Mouse (Mus musculus) hindbrain, embryonic 11.5 days (tissue): Measurements from ENCODE around the gene Atp5b. TPM values are rescaled to one million over a fixed set of nuclear protein-coding genes. Genes with fewer than 3 reads are reported as not detected.
"Not testable (repeated sequence)": the region's sequence is repeated elsewhere in the genome, so short reads cannot be mapped to it uniquely, and the experiment has no call there.

ENCODE experiments used
- ATAC-seq: fragments of 200-750 bp; cut with Nextera tagmentation; 2 replicates; pipeline ENCODE4 v1.8.0; 2017; ENCODE audit warnings: mild to moderate bottlenecking, moderate TSS enrichment, moderate library complexity; ENCODE audit not compliant: low FRiP score
- DNase-seq: peaks from one replicate; pipeline ENCODE4 v3.0.0-alpha.2; 2015; ENCODE audit warnings: low spot score
- H3K27ac ChIP-seq: fragments of 300-500 bp; sonication (generic); 2 replicates; pipeline ENCODE4 v1.5.1; 2014; ENCODE audit warnings: mild to moderate bottlenecking, low read depth, low read length
- H3K27me3 ChIP-seq: fragments of 300-500 bp; sonication (generic); 2 replicates; pipeline ENCODE4 v1.6.1; 2014; ENCODE audit warnings: mild to moderate bottlenecking, low read length, moderate library complexity, mixed read lengths; ENCODE audit not compliant: control insufficient read depth, insufficient read depth
- H3K36me3 ChIP-seq: fragments of 300-500 bp; sonication (generic); 2 replicates; pipeline ENCODE4 v1.6.1; 2014; ENCODE audit warnings: mild to moderate bottlenecking, low read length, moderate library complexity, mixed read lengths; ENCODE audit not compliant: control insufficient read depth, insufficient read depth
- H3K4me1 ChIP-seq: fragments of 300-500 bp; sonication (generic); replicated peaks from 2 replicates; pipeline ENCODE4 v1.6.1; 2014; ENCODE audit warnings: low read length, mixed read lengths; ENCODE audit not compliant: control insufficient read depth, insufficient read depth
- H3K4me2 ChIP-seq: fragments of 300-500 bp; sonication (generic); replicated peaks from 2 replicates; pipeline ENCODE4 v1.6.1; 2014; ENCODE audit warnings: mild to moderate bottlenecking, low read depth, low read length
- H3K4me3 ChIP-seq: fragments of 300-500 bp; sonication (generic); 2 replicates; pipeline ENCODE4 v1.5.1; 2014; ENCODE audit warnings: low read depth, low read length
- H3K9ac ChIP-seq: fragments of 300-500 bp; sonication (generic); 2 replicates; pipeline ENCODE4 v1.6.1; 2014; ENCODE audit warnings: low read depth, low read length
- H3K9me3 ChIP-seq: fragments of 300-500 bp; sonication (generic); 2 replicates; pipeline ENCODE4 v1.6.1; 2016; ENCODE audit warnings: low read length; ENCODE audit not compliant: control insufficient read depth
- WGBS: fragments of 180-500 bp; shearing (Covaris S2); extraction: QIAGEN DNeasy Blood & Tissue Kit; methylation state at CpG from one replicate; pipeline ENCODE4 v1.1.7; 2014; 5-methylcytosine and 5-hydroxymethylcytosine counted together
- polyA plus RNA-seq: library from polyadenylated mRNA; unstranded; fragments of >200 nt; fragmentation: Nextera tagmentation; extraction: Ambion mirVana; gene quantifications from 2 replicates; pipeline ENCODE4 v1.2.1, GENCODE M21; 2014

Gene Atp5b
- polyA plus RNA-seq, 1 experiment from 2014 or later = 2,416 TPM

DNA sequence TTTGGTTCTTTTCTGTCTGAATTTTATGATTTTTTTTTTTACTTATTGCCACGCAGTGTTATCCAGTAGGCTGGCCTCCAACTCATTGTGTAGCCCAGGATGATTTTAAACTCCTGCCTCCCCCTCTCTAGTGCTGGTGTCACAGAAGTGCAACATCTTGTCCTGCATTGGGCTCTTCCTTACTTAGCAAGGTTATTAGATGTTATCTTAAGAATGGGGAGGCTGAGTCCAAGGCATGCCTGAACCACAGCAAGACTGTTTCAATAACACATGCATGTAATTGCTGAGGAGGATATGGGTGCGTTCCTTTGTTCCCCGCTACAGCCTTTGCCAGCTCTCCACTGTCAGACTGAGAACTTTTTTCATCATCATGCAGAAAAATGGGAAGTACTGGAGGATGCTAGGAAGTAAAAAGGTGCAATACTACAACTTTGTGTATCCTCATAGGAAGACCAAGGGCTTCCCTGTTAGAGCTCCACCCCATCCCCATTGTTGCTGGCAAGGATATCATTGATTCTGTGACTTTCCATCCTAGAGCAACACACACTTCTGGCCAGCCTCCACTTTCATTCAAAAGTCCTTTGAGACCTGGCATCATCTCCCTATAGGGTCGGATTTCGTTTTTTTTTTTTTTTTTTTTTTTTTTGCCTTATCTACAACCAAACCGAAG, 1.1 kb upstream of the Atp5b start:
- H3K9ac ChIP-seq = no peak overlapping the region; the same call in 1 of the 2 replicates

DNA sequence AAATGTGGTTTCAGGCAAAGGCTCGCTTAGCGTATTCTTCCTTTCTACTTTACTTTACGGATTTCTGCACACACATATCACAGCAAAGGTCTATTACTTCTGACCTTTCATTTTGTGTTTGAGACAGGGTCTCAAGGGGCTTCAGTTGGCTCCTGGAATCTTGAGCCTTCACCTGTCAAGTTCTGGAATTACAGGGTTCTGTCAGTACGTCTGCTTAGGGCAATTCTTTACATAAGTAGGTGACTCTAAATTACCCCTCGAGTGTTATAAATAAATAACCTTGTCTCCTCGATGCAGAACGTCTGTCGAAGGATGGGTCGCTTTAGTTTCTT, 630 bp upstream of the Atp5b start:
- 26% methylated on average over 9 of the region's 9 CpGs for WGBS
- Histone ChIP-seq H3K9ac (peak overlapping the region; percentile 70), H3K27me3 (no peaks in the 10 kb centered on the region), H3K27ac (peak overlapping the region; percentile 53; the same call in 1 of the 2 replicates), H3K9me3 (no peaks in the 10 kb centered on the region), H3K4me1 (0 out of 2 replicates have a peak, but pooled peaks cover 2% of the 10 kb centered on the region), H3K4me3 (peak overlapping the region; percentile 99), H3K4me2 (peak overlapping the region; percentile 58), H3K36me3 (peaks cover 15% of the 10 kb centered on the region)
- ATAC-seq (peak; percentile 3), DNase-seq (no peak)

More for the DNA sequence above, 1.1 kb upstream of the Atp5b start:
- H3K27ac ChIP-seq = no peak overlapping the region
- no peaks in the 10 kb centered on the region for H3K9me3 ChIP-seq
- H3K4me2 ChIP-seq = peak overlapping the region; percentile 58
- no peaks in the 10 kb centered on the region for H3K27me3 ChIP-seq
- WGBS = 73% methylated on average over 6 of the region's 6 CpGs
- peak overlapping the region; percentile 99 for H3K4me3 ChIP-seq
- peaks cover 15% of the 10 kb centered on the region for H3K36me3 ChIP-seq
- DNase-seq = no peak
- 0 out of 2 replicates have a peak, but pooled peaks cover 2% of the 10 kb centered on the region for H3K4me1 ChIP-seq
- no peak for ATAC-seq

DNA sequence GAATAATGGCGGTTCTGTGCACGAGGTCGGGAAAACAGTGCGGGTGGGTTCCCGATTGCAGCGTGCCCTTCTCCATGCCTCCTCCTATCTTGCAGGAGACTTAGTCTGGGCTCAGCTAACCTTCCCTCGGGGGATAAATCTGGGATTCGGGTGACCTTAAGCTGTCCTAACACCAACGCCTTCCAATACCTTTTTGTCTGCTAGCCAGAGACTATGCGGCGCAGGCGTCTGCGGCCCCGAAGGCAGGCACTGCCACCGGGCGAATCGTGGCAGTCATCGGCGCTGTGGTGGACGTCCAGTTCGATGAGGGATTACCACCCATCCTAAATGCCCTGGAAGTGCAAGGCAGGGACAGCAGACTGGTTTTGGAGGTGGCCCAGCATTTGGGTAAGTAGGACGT, 615 bp downstream of the Atp5b start:
- Histone ChIP-seq H3K4me2 (peak overlapping the region; percentile 92), H3K4me3 (peak overlapping the region; percentile 99), H3K4me1 (0 out of 2 replicates have a peak, but pooled peaks cover 2% of the 10 kb centered on the region), H3K36me3 (peaks cover 23% of the 10 kb centered on the region), H3K27me3 (no peaks in the 10 kb centered on the region), H3K27ac (peak overlapping the region; percentile 56), H3K9ac (peak overlapping the region; percentile 90), H3K9me3 (no peaks in the 10 kb centered on the region)
- no peak for DNase-seq
- under 1% methylated on average over 22 of the region's 22 CpGs for WGBS
- peak; percentile 3; the same call in 1 of the 2 replicates for ATAC-seq

DNA sequence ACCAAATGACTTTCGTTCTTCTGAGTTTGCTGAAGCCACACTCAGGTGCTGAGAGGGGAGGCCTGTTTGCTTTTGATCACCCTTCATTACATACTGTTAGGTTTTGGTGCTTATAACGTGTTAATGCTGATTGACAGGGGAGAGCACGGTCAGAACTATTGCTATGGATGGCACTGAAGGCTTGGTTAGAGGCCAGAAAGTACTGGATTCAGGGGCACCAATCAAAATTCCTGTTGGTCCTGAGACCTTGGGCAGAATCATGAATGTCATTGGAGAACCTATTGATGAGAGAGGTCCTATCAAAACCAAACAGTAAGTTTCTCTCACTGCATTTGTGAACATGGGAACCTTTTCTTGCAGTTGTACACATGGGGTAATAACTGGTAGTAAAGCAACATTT, 1.1 kb downstream of the Atp5b start:
- WGBS = 8% methylated on average over 3 of the region's 3 CpGs
- H3K27me3 ChIP-seq = no peaks in the 10 kb centered on the region
- peak overlapping the region; percentile 92 for H3K4me2 ChIP-seq
- H3K4me3 ChIP-seq = peak overlapping the region; percentile 99
- DNase-seq (no peak), ATAC-seq (no peak)
- peak overlapping the region; percentile 90 for H3K9ac ChIP-seq
- H3K27ac ChIP-seq = no peak overlapping the region
- no peaks in the 10 kb centered on the region for H3K9me3 ChIP-seq
- 0 out of 2 replicates have a peak, but pooled peaks cover 2% of the 10 kb centered on the region for H3K4me1 ChIP-seq
- H3K36me3 ChIP-seq = peaks cover 24% of the 10 kb centered on the region

DNA sequence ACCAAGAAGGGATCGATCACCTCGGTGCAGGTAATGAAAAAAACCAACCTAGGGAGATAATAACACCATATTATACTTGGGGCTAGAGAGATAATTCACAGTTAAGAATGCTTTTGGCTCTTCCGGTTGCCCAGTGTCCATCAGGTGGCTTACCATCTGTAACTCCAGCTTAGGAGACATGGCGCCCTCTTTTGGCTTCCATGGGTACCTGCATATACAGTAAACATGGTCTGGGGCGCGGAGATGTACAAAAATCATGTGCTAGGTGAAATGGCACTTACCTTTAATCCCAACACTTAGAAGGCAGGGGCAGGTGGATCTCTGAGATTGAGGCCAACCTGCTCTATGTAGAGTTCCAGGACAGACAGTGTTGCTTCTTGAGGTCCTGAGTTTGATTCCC, 3.3 kb downstream of the Atp5b start:
- Histone ChIP-seq H3K9me3 (no peaks in the 10 kb centered on the region), H3K27me3 (no peaks in the 10 kb centered on the region), H3K27ac (no peak overlapping the region), H3K36me3 (peaks cover 24% of the 10 kb centered on the region), H3K4me1 (peaks cover 3% of the 10 kb centered on the region), H3K4me3 (no peak overlapping the region), H3K4me2 (no peak overlapping the region), H3K9ac (no peak overlapping the region)
- DNase-seq = peak; percentile 54
- ATAC-seq = no peak
- WGBS = 78% methylated on average over 6 of the region's 6 CpGs

DNA sequence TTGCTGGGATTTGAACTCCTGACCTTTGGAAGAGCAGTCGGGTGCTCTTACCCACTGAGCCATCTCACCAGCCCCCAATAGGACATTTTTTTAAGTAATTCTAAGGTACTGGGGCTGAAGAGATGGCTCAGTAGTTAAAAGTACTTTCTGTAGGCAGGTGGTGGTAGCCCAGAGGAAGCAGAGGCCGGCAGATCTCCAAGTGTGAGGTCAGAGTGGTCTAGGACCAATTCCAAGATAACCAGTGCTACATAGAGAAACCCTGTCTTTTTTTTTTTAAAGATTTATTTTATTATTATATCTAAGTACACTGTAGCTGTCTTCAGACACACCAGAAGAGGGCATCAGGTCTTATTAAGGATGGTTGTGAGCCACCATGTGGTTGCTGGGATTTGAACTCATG, 4.1 kb downstream of the Atp5b start:
- not testable (repeated sequence) for H3K9me3 ChIP-seq, H3K4me2 ChIP-seq, ATAC-seq, H3K27me3 ChIP-seq, H3K27ac ChIP-seq, H3K9ac ChIP-seq, H3K4me3 ChIP-seq, DNase-seq
- Histone ChIP-seq H3K4me1 (peaks cover 11% of the 10 kb centered on the region), H3K36me3 (peaks cover 24% of the 10 kb centered on the region)
- WGBS = 77% methylated on average over 2 of the region's 2 CpGs

DNA sequence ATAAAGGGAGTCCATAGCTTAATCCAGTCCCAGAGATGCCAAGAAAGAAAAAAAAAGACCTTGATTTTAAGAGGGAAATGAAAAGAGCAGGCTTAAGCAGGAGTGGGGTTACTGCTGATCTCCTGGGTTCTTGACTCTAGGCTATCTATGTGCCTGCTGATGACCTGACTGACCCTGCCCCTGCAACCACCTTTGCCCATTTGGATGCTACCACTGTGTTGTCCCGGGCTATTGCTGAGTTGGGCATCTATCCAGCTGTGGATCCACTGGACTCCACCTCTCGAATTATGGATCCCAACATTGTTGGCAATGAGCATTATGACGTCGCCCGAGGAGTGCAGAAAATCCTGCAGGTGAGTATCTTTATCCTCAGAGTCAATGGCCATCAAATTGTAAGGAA, 5.1 kb downstream of the Atp5b start:
- Histone ChIP-seq H3K4me1 (peaks cover 11% of the 10 kb centered on the region), H3K9ac (no peak overlapping the region), H3K27ac (no peak overlapping the region), H3K4me2 (no peak overlapping the region), H3K27me3 (no peaks in the 10 kb centered on the region), H3K36me3 (peaks cover 24% of the 10 kb centered on the region), H3K4me3 (no peak overlapping the region), H3K9me3 (no peaks in the 10 kb centered on the region)
- DNase-seq (no peak), ATAC-seq (no peak)
- 94% methylated on average over 5 of the region's 5 CpGs for WGBS

DNA sequence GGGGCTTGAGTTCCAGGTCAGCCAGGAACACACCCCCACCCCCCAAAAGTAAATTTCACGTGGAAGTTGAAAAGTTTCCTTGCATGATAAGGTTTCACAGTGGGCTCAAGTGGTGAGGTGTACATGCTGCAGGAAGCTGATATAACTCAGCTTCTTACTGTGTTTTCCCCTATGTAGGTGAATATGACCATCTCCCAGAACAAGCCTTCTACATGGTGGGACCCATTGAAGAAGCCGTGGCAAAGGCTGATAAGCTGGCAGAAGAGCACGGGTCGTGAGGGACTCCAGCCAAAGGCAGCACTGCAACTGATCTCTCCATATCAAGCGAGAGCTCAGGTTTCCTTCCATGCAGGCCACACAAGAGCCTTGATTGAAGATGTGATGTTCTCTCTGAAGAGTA, 6.8 kb downstream of the Atp5b start:
- no peak overlapping the region for H3K27ac ChIP-seq
- no peak overlapping the region for H3K4me2 ChIP-seq
- peaks cover 20% of the 10 kb centered on the region for H3K4me1 ChIP-seq
- no peaks in the 10 kb centered on the region for H3K9me3 ChIP-seq
- H3K4me3 ChIP-seq = no peak overlapping the region
- 86% methylated on average over 5 of the region's 5 CpGs for WGBS
- DNase-seq = no peak
- no peaks in the 10 kb centered on the region for H3K27me3 ChIP-seq
- H3K36me3 ChIP-seq = peaks cover 24% of the 10 kb centered on the region
- H3K9ac ChIP-seq = no peak overlapping the region
- no peak for ATAC-seq
